ENCODE assay signal across 28 mouse cellular contexts in the genomic region with DNA sequence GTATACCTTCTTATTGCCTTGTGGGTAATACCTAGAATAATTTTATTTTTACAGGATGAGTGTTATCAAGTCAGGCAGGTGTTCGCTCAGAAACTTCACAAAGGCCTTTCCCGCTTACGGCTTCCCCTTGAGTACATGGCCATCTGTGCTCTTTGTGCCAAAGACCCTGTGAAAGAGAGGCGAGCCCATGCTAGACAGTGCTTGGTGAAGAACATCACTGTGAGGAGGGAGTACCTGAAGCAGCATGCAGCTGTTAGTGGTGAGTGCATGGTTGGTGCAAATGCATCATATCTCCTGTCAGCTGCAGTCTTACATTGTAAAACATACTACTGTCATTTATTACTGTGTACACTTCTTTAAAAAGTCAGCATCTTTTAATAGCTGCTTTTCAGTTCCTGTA.
"Had no signal": no experiment of that assay in that cellular context is flagged by ENCODE, and none has a peak within 500 bp of the region (broad histone marks: within the 10 kb centered on the region; RNA-seq: fewer than 3 reads in every experiment).

No protein-coding gene starts in this region.

- H3K27me3 ChIP-seq: embryonic facial prominence, embryonic 12.5 days; embryonic facial prominence, embryonic 13.5 days; embryonic facial prominence, embryonic 15.5 days; forebrain, embryonic 12.5 days; forebrain, embryonic 13.5 days; forebrain, embryonic 15.5 days had no signal

- DNase-seq: cerebellum, adult 8-10 months; cerebellum, adult 9-10 months; cerebellum, adult 9-11 months; cerebellum, postnatal 10 days; cerebellum, postnatal 14 days; cerebellum, postnatal 25 days; cerebellum, postnatal 36 days; embryo, embryonic 11 days; forebrain, postnatal 0 days; gastrocnemius, adult 2 months; gastrocnemius, postnatal 10 days; gastrocnemius, postnatal 14 days; gastrocnemius, postnatal 25 days; gastrocnemius, postnatal 36 days; heart, adult 11 months; heart, adult 18-20 months; heart, adult 2 months had no signal

- H3K9ac ChIP-seq: embryonic facial prominence, embryonic 12.5 days; embryonic facial prominence, embryonic 13.5 days; embryonic facial prominence, embryonic 15.5 days; forebrain, embryonic 12.5 days; forebrain, embryonic 13.5 days; forebrain, embryonic 15.5 days; forebrain, postnatal 0 days had no signal

- H3K27ac ChIP-seq: embryonic facial prominence, embryonic 10.5 days; embryonic facial prominence, embryonic 12.5 days; embryonic facial prominence, embryonic 13.5 days; embryonic facial prominence, embryonic 15.5 days; forebrain, embryonic 10.5 days; forebrain, embryonic 12.5 days; forebrain, embryonic 13.5 days; forebrain, embryonic 15.5 days; gastrocnemius, adult 2 months; heart, adult 2 months had no signal

- H3K4me3 ChIP-seq: embryonic facial prominence, embryonic 10.5 days; embryonic facial prominence, embryonic 12.5 days; embryonic facial prominence, embryonic 13.5 days; embryonic facial prominence, embryonic 15.5 days; erythroblast, embryonic 14.5 days; forebrain, embryonic 10.5 days; forebrain, embryonic 12.5 days; forebrain, embryonic 13.5 days; forebrain, embryonic 15.5 days; gastrocnemius, adult 2 months; heart, adult 2 months had no signal

- ATAC-seq: forebrain, embryonic 13.5 days; forebrain, embryonic 14.5 days; forebrain, embryonic 15.5 days; forebrain, embryonic 16.5 days; forebrain, postnatal 0 days had no signal

- H3K4me2 ChIP-seq: embryonic facial prominence, embryonic 12.5 days; embryonic facial prominence, embryonic 13.5 days; embryonic facial prominence, embryonic 15.5 days; forebrain, embryonic 12.5 days; forebrain, embryonic 13.5 days; forebrain, embryonic 15.5 days had no signal

- H3K9me3 ChIP-seq: embryonic facial prominence, embryonic 10.5 days; embryonic facial prominence, embryonic 12.5 days; embryonic facial prominence, embryonic 13.5 days; embryonic facial prominence, embryonic 15.5 days; forebrain, embryonic 10.5 days; forebrain, embryonic 12.5 days; forebrain, embryonic 13.5 days; forebrain, embryonic 15.5 days had no signal

- H3K4me1 ChIP-seq: embryonic facial prominence, embryonic 10.5 days; embryonic facial prominence, embryonic 12.5 days; embryonic facial prominence, embryonic 13.5 days; embryonic facial prominence, embryonic 15.5 days; forebrain, embryonic 10.5 days; forebrain, embryonic 12.5 days; forebrain, embryonic 13.5 days; forebrain, embryonic 15.5 days had no signal
